Mouse (Mus musculus) left cerebral cortex, adult 8-10 months (tissue): ENCODE measurements around the gene Gfod2. TPM values are rescaled to one million over a fixed set of nuclear protein-coding genes. Genes with fewer than 3 reads are reported as not detected.

Source experiments
- DNase-seq, 2 experiments: peaks; one replicate each; pipeline ENCODE4 v3.0.0; 2022; ENCODE audit warnings: low spot score in 2 of 2
- total RNA-seq, 4 experiments: library from RNA; stranded (reverse); gene quantifications; 2 replicates each; pipeline ENCODE4 v1.2.4; 2022

Gfod2 gene
- total RNA-seq, 4 experiments from 2014 or later = 14.5 to 21.4 (median 18.3) TPM

GRCm38 (mm10) chr8:105685796-105686308 lies 72.6 kb downstream of the Gfod2 start, which contains the start of gene Carmil2:
TSS of gene Carmil2 (plus strand) at chr8:105686274.
- DNase-seq = peak in 1 of 2 experiments; percentile 8

GRCm38 (mm10) chr8:105685325-105685724 lies 73.1 kb downstream of the Gfod2 start:
- DNase-seq = no peak

GRCm38 (mm10) chr8:105677891-105678290 lies 80.6 kb downstream of the Gfod2 start:
- no peak for DNase-seq

Other genes starting within 250 kb of the Gfod2 start
- not detected for gene Hsd11b2, start 239.9 kb downstream of the Gfod2 start, total RNA-seq
- gene Atp6v0d1, start 192.6 kb downstream of the Gfod2 start, total RNA-seq = 100 to 1,000 TPM; 297 to 314 (median 303) TPM
- 10 to 100 TPM; 65.5 to 70.5 (median 67.3) TPM for gene Ripor1, start 153.4 kb downstream of the Gfod2 start, total RNA-seq
- gene Ctcf, start 122.1 kb downstream of the Gfod2 start, total RNA-seq = 10 to 100 TPM; 65.3 to 80.8 (median 68.8) TPM
- not detected for gene Agrp, start 121.3 kb downstream of the Gfod2 start, total RNA-seq
- gene Carmil2, start 72.4 kb downstream of the Gfod2 start, total RNA-seq = 10 to 100 TPM; 57.2 to 62.8 (median 58.3) TPM
- 10 to 100 TPM; 49.0 to 53.8 (median 50.9) TPM for gene Acd, start 57.6 kb downstream of the Gfod2 start, total RNA-seq
- gene Pard6a, start 57.5 kb downstream of the Gfod2 start, total RNA-seq = 10 to 100 TPM; 34.7 to 42.3 (median 39.2) TPM
- gene 4933405L10Rik, start 51.0 kb downstream of the Gfod2 start, total RNA-seq = under 1 TPM in 2 of 4 experiments, not detected in 2; 0.44 to 0.46 TPM
- 10 to 100 TPM in 1 of 4 experiments, 1 to 10 TPM in 3; 9.0 to 11.2 (median 9.3) TPM for gene Enkd1, start 50.5 kb downstream of the Gfod2 start, total RNA-seq
- 10 to 100 TPM; 20.1 to 24.4 (median 22.4) TPM for gene Ranbp10, start 68.7 kb upstream of the Gfod2 start, total RNA-seq
- gene Tsnaxip1, start 69.1 kb upstream of the Gfod2 start, total RNA-seq = under 1 TPM in 1 of 4 experiments, not detected in 3; 0.16 TPM
- gene Cenpt, start 94.6 kb upstream of the Gfod2 start, total RNA-seq = 10 to 100 TPM; 14.4 to 17.8 (median 16.0) TPM
- 10 to 100 TPM; 36.8 to 41.5 (median 37.4) TPM for gene Thap11, start 96.5 kb upstream of the Gfod2 start, total RNA-seq
- 10 to 100 TPM; 19.8 to 39.6 (median 23.2) TPM for gene Nutf2, start 101.9 kb upstream of the Gfod2 start, total RNA-seq
- gene Edc4, start 122.2 kb upstream of the Gfod2 start, total RNA-seq = 10 to 100 TPM; 56.5 to 64.4 (median 62.9) TPM
- gene Nrn1l, start 134.9 kb upstream of the Gfod2 start, total RNA-seq = 1 to 10 TPM; 4.3 to 5.6 (median 4.9) TPM
- gene Pskh1, start 141.8 kb upstream of the Gfod2 start, total RNA-seq = 10 to 100 TPM in 1 of 4 experiments, 1 to 10 TPM in 3; 8.5 to 11.2 (median 9.1) TPM
- gene Ctrl, start 175.2 kb upstream of the Gfod2 start, total RNA-seq = 1 to 10 TPM in 1 of 4 experiments, under 1 TPM in 2, not detected in 1; 0.67 to 1.2 (median 0.98) TPM
- 10 to 100 TPM; 82.5 to 92.6 (median 90.1) TPM for gene Psmb10, start 179.8 kb upstream of the Gfod2 start, total RNA-seq
- gene Lcat, start 184.7 kb upstream of the Gfod2 start, total RNA-seq = 10 to 100 TPM; 19.5 to 27.1 (median 23.5) TPM
- gene Slc12a4, start 207.4 kb upstream of the Gfod2 start, total RNA-seq = 10 to 100 TPM; 18.8 to 23.8 (median 20.6) TPM
- under 1 TPM in 1 of 4 experiments, not detected in 3; 0.23 TPM for gene Dpep3, start 220.8 kb upstream of the Gfod2 start, total RNA-seq
- gene Dus2, start 232.7 kb upstream of the Gfod2 start, total RNA-seq = 10 to 100 TPM; 18.0 to 23.1 (median 20.5) TPM
- under 1 TPM in 1 of 4 experiments, not detected in 3; 0.57 TPM for gene Dpep2nb, start 247.3 kb upstream of the Gfod2 start, total RNA-seq